Mouse (Mus musculus): ENCODE data around the gene Prkn.

GRCm38 (mm10) chr17:11038272-11038671, 198.1 kb downstream of the Prkn start:
- TF ChIP-seq CTCF (IDR thresholded peaks at IDR 0.05; ENCODE audit: borderline replicate concordance, insufficient read depth, low read length) = no peak
- TF ChIP-seq POLR2A (IDR thresholded peaks at IDR 0.05; ENCODE audit: low read depth, low read length) = no peak
